Comparison of ENCODE assay signal across 8 mouse cellular contexts in the genomic region with DNA sequence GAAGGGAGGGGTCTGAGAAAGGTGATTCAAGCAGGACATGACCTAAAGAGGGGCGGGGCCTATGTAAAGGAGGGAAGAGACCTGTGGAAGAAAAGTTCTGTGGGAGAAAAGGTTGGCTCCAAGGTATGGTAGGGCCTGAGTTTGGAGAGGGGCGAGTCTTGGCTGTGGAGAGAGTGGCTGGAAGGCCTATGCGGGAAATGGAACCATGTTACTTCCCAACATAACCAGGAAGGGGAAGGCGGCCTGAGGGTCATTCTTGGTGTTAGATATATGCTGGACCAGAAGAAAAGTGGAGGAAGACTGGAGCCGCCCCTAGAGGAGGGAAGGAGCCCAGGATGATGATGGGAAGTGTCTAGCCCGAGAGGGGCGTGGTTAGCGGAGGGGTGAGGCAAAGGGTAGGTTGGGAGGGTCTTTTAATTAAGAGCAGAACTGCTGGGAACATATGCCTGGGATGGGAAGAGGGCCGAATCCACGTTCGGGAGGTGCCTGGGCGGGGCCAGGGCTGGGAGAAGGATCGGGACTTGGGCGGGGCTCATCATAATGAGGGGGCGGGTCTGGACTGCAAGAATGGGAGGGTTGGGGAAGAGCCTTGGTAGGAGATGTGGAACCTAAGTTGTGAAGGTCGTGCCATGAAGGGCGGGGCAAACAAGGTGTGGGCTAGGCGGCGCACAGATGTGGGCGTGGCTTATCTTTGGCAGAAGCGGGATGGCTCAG. TPM values are rescaled to one million over a fixed set of nuclear protein-coding genes. Genes with fewer than 3 reads are reported as not detected.
DNase-seq lines count a peak whose midpoint lies in the region; ATAC-seq and TF ChIP-seq lines count a peak whose summit lies in the region.

No protein-coding gene starts in this region.

- intact Hi-C loops in gastrocnemius, postnatal 14 days (cut with DNase I; ENCODE audit: low total_unique reads), result no loop called here

- DNase-seq in layer of hippocampus, adult 2 months (ENCODE audit: low spot score in 2 of 2), result no peak
- DNase-seq in layer of hippocampus, postnatal 25 days (ENCODE audit: extremely low spot score in 1 of 2, low spot score in 1 of 2), result no peak
- DNase-seq in brain, adult 2 months (ENCODE audit: low read depth, low spot score), result peak; percentile 25
- DNase-seq in limb, embryonic 14.5 days (ENCODE audit: low spot score), result no peak
- no peak for DNase-seq in neural tube, embryonic 11.5 days (ENCODE audit: low spot score)
- no peak for DNase-seq in gastrocnemius, postnatal 14 days
- DNase-seq in left cerebral cortex, adult 9 months (ENCODE audit: low spot score in 2 of 2), result no peak

- peaks cover 9% of the 10 kb centered on the region for H3K4me1 ChIP-seq in heart, embryonic 16.5 days (ENCODE audit: control insufficient read depth, insufficient read depth, low read length)
- H3K4me1 ChIP-seq in limb, embryonic 14.5 days (ENCODE audit: control insufficient read depth, insufficient read depth, low read length), result peaks cover 13% of the 10 kb centered on the region; the same call in 1 of the 2 replicates
- peaks cover 7% of the 10 kb centered on the region; the same call in 1 of the 2 replicates for H3K4me1 ChIP-seq in neural tube, embryonic 11.5 days (ENCODE audit: control insufficient read depth, insufficient read depth, low read length)

- H3K9me3 ChIP-seq in heart, embryonic 16.5 days (replicated peaks; ENCODE audit: control insufficient read depth, low read length), result no peaks in the 10 kb centered on the region
- H3K9me3 ChIP-seq in limb, embryonic 14.5 days (ENCODE audit: control insufficient read depth, low read length), result no peaks in the 10 kb centered on the region
- H3K9me3 ChIP-seq in neural tube, embryonic 11.5 days (ENCODE audit: control insufficient read depth, low read length), result no peaks in the 10 kb centered on the region

- H3K27me3 ChIP-seq in heart, embryonic 16.5 days (ENCODE audit: control insufficient read depth, insufficient read depth, low read length), result peaks cover 8% of the 10 kb centered on the region
- no peaks in the 10 kb centered on the region for H3K27me3 ChIP-seq in limb, embryonic 14.5 days (ENCODE audit: control insufficient read depth, insufficient read depth, low read length)
- H3K27me3 ChIP-seq in neural tube, embryonic 11.5 days (ENCODE audit: control insufficient read depth, insufficient read depth, low read length), result no peaks in the 10 kb centered on the region

- WGBS in heart, embryonic 16.5 days, result 3% methylated on average over 18 of the region's 21 CpGs
- 6% methylated on average over 17 of the region's 21 CpGs for WGBS in limb, embryonic 14.5 days
- 2% methylated on average over 21 of the region's 21 CpGs for WGBS in neural tube, embryonic 11.5 days

- TF ChIP-seq POLR2A in limb, embryonic 14.5 days (IDR thresholded peaks at IDR 0.05; ENCODE audit: borderline replicate concordance, extremely low read depth, insufficient read depth, insufficient read length), result no peak

- H3K36me3 ChIP-seq in heart, embryonic 16.5 days (ENCODE audit: control insufficient read depth, insufficient read depth), result no peaks in the 10 kb centered on the region
- no peaks in the 10 kb centered on the region for H3K36me3 ChIP-seq in limb, embryonic 14.5 days (ENCODE audit: control insufficient read depth, insufficient read depth, low read length)
- no peaks in the 10 kb centered on the region for H3K36me3 ChIP-seq in neural tube, embryonic 11.5 days (ENCODE audit: control insufficient read depth, insufficient read depth, low read length)

- peak overlapping the region; percentile 97 for H3K4me3 ChIP-seq in layer of hippocampus, adult 2 months
- peak overlapping the region; percentile 90 for H3K4me3 ChIP-seq in heart, embryonic 16.5 days (ENCODE audit: low read length)
- H3K4me3 ChIP-seq in limb, embryonic 14.5 days (replicated peaks; ENCODE audit: low read length), result peak overlapping the region; percentile 81
- H3K4me3 ChIP-seq in neural tube, embryonic 11.5 days (ENCODE audit: low read depth, low read length), result peak overlapping the region; percentile 84

- ATAC-seq in heart, embryonic 16.5 days (replicated peaks; ENCODE audit: extremely low read depth, insufficient read depth, low FRiP score), result peak; percentile 21; the same call in 1 of the 2 replicates
- ATAC-seq in limb, embryonic 14.5 days (ENCODE audit: low FRiP score, low read depth), result no peak; the same call in none of the 2 replicates
- peak; percentile 8 for ATAC-seq in neural tube, embryonic 11.5 days (ENCODE audit: insufficient read depth, low FRiP score, low TSS enrichment)

- no peak overlapping the region; the same call in 1 of the 2 replicates for H3K9ac ChIP-seq in heart, embryonic 16.5 days (ENCODE audit: low read length)
- no peak overlapping the region; the same call in 1 of the 2 replicates for H3K9ac ChIP-seq in limb, embryonic 14.5 days (ENCODE audit: low read depth, low read length, severe bottlenecking)
- no peak overlapping the region for H3K9ac ChIP-seq in neural tube, embryonic 11.5 days (ENCODE audit: low read length)

- no peak overlapping the region for H3K27ac ChIP-seq in layer of hippocampus, adult 2 months
- H3K27ac ChIP-seq in heart, embryonic 16.5 days (ENCODE audit: low read length), result no peak overlapping the region
- H3K27ac ChIP-seq in limb, embryonic 14.5 days (replicated peaks; ENCODE audit: low read depth, low read length), result no peak overlapping the region
- no peak overlapping the region for H3K27ac ChIP-seq in neural tube, embryonic 11.5 days (ENCODE audit: low read depth, low read length)

- no peak for TF ChIP-seq CTCF in layer of hippocampus, adult 2 months (conservative IDR thresholded peaks at IDR 0.05)

- H3K4me2 ChIP-seq in heart, embryonic 16.5 days (ENCODE audit: low read depth, low read length), result peak overlapping the region; percentile 72
- H3K4me2 ChIP-seq in limb, embryonic 14.5 days (replicated peaks; ENCODE audit: low read depth, low read length, severe bottlenecking), result peak overlapping the region; percentile 90
- peak overlapping the region; percentile 82 for H3K4me2 ChIP-seq in neural tube, embryonic 11.5 days (ENCODE audit: low read depth)

RNA-seq across cellular contexts. Expression of a gene that starts 0.7 kb away (rescaled TPM):
- total RNA-seq in layer of hippocampus, adult 2 months (2021), result 10 to 100 TPM; 56.8 to 60.2 TPM
- 10 to 100 TPM; 54.1 to 60.7 TPM for total RNA-seq in layer of hippocampus, postnatal 25 days (2021)
- polyA plus RNA-seq in heart, embryonic 16.5 days (2015; fragmentation: Nextera tagmentation; extraction: Ambion mirVana), result 9.9 and 12.4 TPM in 2 replicates
- 48.7 and 72.6 TPM in 2 replicates for polyA plus RNA-seq in limb, embryonic 14.5 days (2012; rRNA removed)
- polyA plus RNA-seq in limb, embryonic 14.5 days (2014; fragmentation: Nextera tagmentation; extraction: Ambion mirVana), result 24.2 and 28.6 TPM in 2 replicates
- 14.6 and 17.0 TPM in 2 replicates for polyA plus RNA-seq in neural tube, embryonic 11.5 days (2014; fragmentation: Nextera tagmentation; extraction: Ambion mirVana)
- 1 to 10 TPM; 5.4 TPM for total RNA-seq in gastrocnemius, postnatal 14 days (2021)

RNA-seq across cellular contexts. Expression of a gene that starts 9.7 kb away (rescaled TPM):
- total RNA-seq in layer of hippocampus, adult 2 months (2021), result 100 to 1,000 TPM; 321 to 339 TPM
- total RNA-seq in layer of hippocampus, postnatal 25 days (2021), result 100 to 1,000 TPM; 318 to 351 TPM
- polyA plus RNA-seq in heart, embryonic 16.5 days (2015; fragmentation: Nextera tagmentation; extraction: Ambion mirVana), result 0.13 and 0.41 TPM in 2 replicates
- polyA plus RNA-seq in limb, embryonic 14.5 days (2012; rRNA removed), result 13.1 and 17.7 TPM in 2 replicates
- 15.7 and 17.5 TPM in 2 replicates for polyA plus RNA-seq in limb, embryonic 14.5 days (2014; fragmentation: Nextera tagmentation; extraction: Ambion mirVana)
- polyA plus RNA-seq in neural tube, embryonic 11.5 days (2014; fragmentation: Nextera tagmentation; extraction: Ambion mirVana), result 19.3 and 20.7 TPM in 2 replicates
- not detected for total RNA-seq in gastrocnemius, postnatal 14 days (2021)

RNA-seq across cellular contexts. Expression of a gene that starts 15.5 kb away (rescaled TPM):
- 10 to 100 TPM; 44.5 to 47.1 TPM for total RNA-seq in layer of hippocampus, adult 2 months (2021)
- 10 to 100 TPM; 45.2 to 49.5 TPM for total RNA-seq in layer of hippocampus, postnatal 25 days (2021)
- 3.2 and 17.8 TPM in 2 replicates for polyA plus RNA-seq in heart, embryonic 16.5 days (2015; fragmentation: Nextera tagmentation; extraction: Ambion mirVana)
- 98.9 and 127 TPM in 2 replicates for polyA plus RNA-seq in limb, embryonic 14.5 days (2012; rRNA removed)
- polyA plus RNA-seq in limb, embryonic 14.5 days (2014; fragmentation: Nextera tagmentation; extraction: Ambion mirVana), result 91.5 and 103 TPM in 2 replicates
- polyA plus RNA-seq in neural tube, embryonic 11.5 days (2014; fragmentation: Nextera tagmentation; extraction: Ambion mirVana), result 3.4 and 3.7 TPM in 2 replicates
- total RNA-seq in gastrocnemius, postnatal 14 days (2021), result 1 to 10 TPM; 1.5 to 1.9 TPM

RNA-seq across cellular contexts. Expression of a gene that starts 29.1 kb away (rescaled TPM):
- total RNA-seq in layer of hippocampus, adult 2 months (2021), result 10 to 100 TPM; 93.9 to 98.1 TPM
- total RNA-seq in layer of hippocampus, postnatal 25 days (2021), result 100 to 1,000 TPM in 1 of 2 experiments, 10 to 100 TPM in 1; 91.1 to 101 TPM
- 122 and 129 TPM in 2 replicates for polyA plus RNA-seq in heart, embryonic 16.5 days (2015; fragmentation: Nextera tagmentation; extraction: Ambion mirVana)
- 154 and 175 TPM in 2 replicates for polyA plus RNA-seq in limb, embryonic 14.5 days (2012; rRNA removed)
- polyA plus RNA-seq in limb, embryonic 14.5 days (2014; fragmentation: Nextera tagmentation; extraction: Ambion mirVana), result 152 and 156 TPM in 2 replicates
- polyA plus RNA-seq in neural tube, embryonic 11.5 days (2014; fragmentation: Nextera tagmentation; extraction: Ambion mirVana), result 118 and 132 TPM in 2 replicates
- 100 to 1,000 TPM; 118 to 122 TPM for total RNA-seq in gastrocnemius, postnatal 14 days (2021)

RNA-seq across cellular contexts. Expression of a gene that starts 33.2 kb away (rescaled TPM):
- total RNA-seq in layer of hippocampus, adult 2 months (2021), result 1,000 to 10,000 TPM in 1 of 2 experiments, 100 to 1,000 TPM in 1; 970 to 1,000 TPM
- total RNA-seq in layer of hippocampus, postnatal 25 days (2021), result 1,000 to 10,000 TPM; 1,005 to 1,128 TPM
- polyA plus RNA-seq in heart, embryonic 16.5 days (2015; fragmentation: Nextera tagmentation; extraction: Ambion mirVana), result 691 and 770 TPM in 2 replicates
- polyA plus RNA-seq in limb, embryonic 14.5 days (2012; rRNA removed), result 1,215 and 1,844 TPM in 2 replicates
- 1,031 and 1,113 TPM in 2 replicates for polyA plus RNA-seq in limb, embryonic 14.5 days (2014; fragmentation: Nextera tagmentation; extraction: Ambion mirVana)
- polyA plus RNA-seq in neural tube, embryonic 11.5 days (2014; fragmentation: Nextera tagmentation; extraction: Ambion mirVana), result 809 and 814 TPM in 2 replicates
- 1,000 to 10,000 TPM; 1,030 to 1,066 TPM for total RNA-seq in gastrocnemius, postnatal 14 days (2021)

Comparison
In these comparisons a context has a peak if more than half of its experiments do, and no peak if none do; other contexts are left out.
1. RNA of a gene that starts 0.7 kb away (total RNA-seq): 54.1 to 60.7 TPM in layer of hippocampus, postnatal 25 days and 56.8 to 60.2 TPM in layer of hippocampus, adult 2 months; 5.4 TPM in gastrocnemius, postnatal 14 days; every median in the first group is over 4 times any median in the second.
2. RNA of a gene that starts 9.7 kb away (total RNA-seq): 318 to 351 TPM in layer of hippocampus, postnatal 25 days and 321 to 339 TPM in layer of hippocampus, adult 2 months; not detected in gastrocnemius, postnatal 14 days; every median in the first group is over 100 times any median in the second.
3. RNA of a gene that starts 15.5 kb away (total RNA-seq): 45.2 to 49.5 TPM in layer of hippocampus, postnatal 25 days and 44.5 to 47.1 TPM in layer of hippocampus, adult 2 months; 1.5 to 1.9 TPM in gastrocnemius, postnatal 14 days; every median in the first group is over 10 times any median in the second.
4. Peak in every context shown above with its lines, with median percentiles within 50 percentile points of each other: H3K4me3 ChIP-seq and H3K4me2 ChIP-seq.